Mouse (Mus musculus) naive thymus-derived CD4-positive, alpha-beta T cell, adult 2 months (primary cell): ENCODE data around the gene Smim8.

Experiments used
- DNase-seq: peaks from one replicate; pipeline ENCODE4 v3.0.0-alpha.2; 2011; ENCODE audit warnings: low read depth

The Smim8 gene

GRCm38 (mm10) chr4:34719421-34719820 is 58.8 kb downstream of the Smim8 start:
- no peak for DNase-seq
